Mouse (Mus musculus): ENCODE results near the gene H13.

The H13 gene

GRCm38 (mm10) chr2:152700725-152701124 is 31.5 kb downstream of the H13 start:
- in situ Hi-C loops (cut with MboI, MseI) = no loop called here

GRCm38 (mm10) chr2:152703596-152704255 is 34.5 kb downstream of the H13 start:
- in situ Hi-C loops (cut with MboI, MseI) = no loop called here

GRCm38 (mm10) chr2:152704256-152704605 is 35.0 kb downstream of the H13 start:
- in situ Hi-C loops (cut with MboI, MseI) = no loop called here

GRCm38 (mm10) chr2:152704811-152705370 is 35.6 kb downstream of the H13 start:
- in situ Hi-C loops (cut with MboI, MseI) = no loop called here

GRCm38 (mm10) chr2:152705993-152706571 is 36.8 kb downstream of the H13 start:
- in situ Hi-C loops (cut with MboI, MseI) = no loop called here

- in situ Hi-C loops (cut with MboI, MseI) = no loop called here
These were observed 37.9 kb downstream of the H13 start for GRCm38 (mm10) chr2:152707186-152707585.

- in situ Hi-C loops (cut with MboI, MseI) = no loop called here
These were observed 38.4 kb downstream of the H13 start for GRCm38 (mm10) chr2:152707627-152708026.

- in situ Hi-C loops (cut with MboI, MseI) = no loop called here
These were observed 39.8 kb downstream of the H13 start for GRCm38 (mm10) chr2:152709066-152709465.

- in situ Hi-C loops (cut with MboI, MseI) = no loop called here
These were observed 47.0 kb downstream of the H13 start for GRCm38 (mm10) chr2:152716241-152716772.

- in situ Hi-C loops (cut with MboI, MseI) = no loop called here
These were observed 48.4 kb downstream of the H13 start for GRCm38 (mm10) chr2:152717652-152718051.

- in situ Hi-C loops (cut with MboI, MseI) = no loop called here
These were observed 48.8 kb downstream of the H13 start for GRCm38 (mm10) chr2:152718076-152718475.

- in situ Hi-C loops (cut with MboI, MseI) = no loop called here
These were observed 54.5 kb downstream of the H13 start for GRCm38 (mm10) chr2:152723651-152724331.

- in situ Hi-C loops (cut with MboI, MseI) = no loop called here
These were observed 55.1 kb downstream of the H13 start for GRCm38 (mm10) chr2:152724332-152724723.

- in situ Hi-C loops (cut with MboI, MseI) = no loop called here
These were observed 56.0 kb downstream of the H13 start for GRCm38 (mm10) chr2:152725178-152725750.

GRCm38 (mm10) chr2:152726213-152726612 is 57.0 kb downstream of the H13 start:
- in situ Hi-C loops (cut with MboI, MseI) = no loop called here

- in situ Hi-C loops (cut with MboI, MseI) = no loop called here
These were observed 57.6 kb downstream of the H13 start for GRCm38 (mm10) chr2:152726751-152727335.

- in situ Hi-C loops (cut with MboI, MseI) = no loop called here
These were observed 58.7 kb downstream of the H13 start for GRCm38 (mm10) chr2:152727795-152728510.

GRCm38 (mm10) chr2:152728594-152728993 is 59.3 kb downstream of the H13 start:
- in situ Hi-C loops (cut with MboI, MseI) = no loop called here

- in situ Hi-C loops (cut with MboI, MseI) = no loop called here
These were observed 59.9 kb downstream of the H13 start for GRCm38 (mm10) chr2:152729013-152729635.

- in situ Hi-C loops (cut with MboI, MseI) = no loop called here
These were observed 60.4 kb downstream of the H13 start for GRCm38 (mm10) chr2:152729636-152730020.

GRCm38 (mm10) chr2:152733201-152733600 is 63.9 kb downstream of the H13 start:
- in situ Hi-C loops (cut with MboI, MseI) = no loop called here
